Mouse (Mus musculus) liver, adult 2 months (tissue): ENCODE results near the gene Ube2c. TPM values are rescaled to one million over a fixed set of nuclear protein-coding genes. Genes with fewer than 3 reads are reported as not detected.

Experiments used
- DNase-seq: peaks from one replicate; pipeline ENCODE4 v3.0.0-alpha.2; 2011; ENCODE audit warnings: low read depth, low spot score; ENCODE audit errors: extremely low read depth
- H3K27ac ChIP-seq: fragments of 200-500 bp; replicated peaks from 2 replicates; pipeline ENCODE4 v1.5.1; 2012; ENCODE audit warnings: low read depth, mild to moderate bottlenecking, control low read depth, inconsistent platforms, low read length; ENCODE audit not compliant: insufficient read depth
- H3K27me3 ChIP-seq: fragments of 200-500 bp; 2 replicates; pipeline ENCODE4 v1.6.1; 2012; ENCODE audit warnings: mild to moderate bottlenecking, moderate library complexity, low read length, inconsistent platforms; ENCODE audit not compliant: control insufficient read depth, insufficient read depth
- H3K36me3 ChIP-seq: fragments of 200-500 bp; 2 replicates; pipeline ENCODE4 v1.6.1; 2012; ENCODE audit warnings: low read length, inconsistent platforms; ENCODE audit not compliant: control insufficient read depth, insufficient read depth
- H3K4me1 ChIP-seq: fragments of 200-500 bp; 2 replicates; pipeline ENCODE4 v1.6.1; 2011; ENCODE audit warnings: low read length; ENCODE audit not compliant: control insufficient read depth, insufficient read depth
- H3K4me3 ChIP-seq: fragments of 200-500 bp; 2 replicates; pipeline ENCODE4 v1.5.1; 2011; ENCODE audit warnings: low read depth, mild to moderate bottlenecking, control low read depth, low read length, moderate library complexity; ENCODE audit not compliant: insufficient read depth
- H3K79me2 ChIP-seq: fragments of 200-500 bp; 2 replicates; pipeline ENCODE4 v1.6.1; 2012; ENCODE audit warnings: inconsistent platforms, mild to moderate bottlenecking, low read length, moderate library complexity; ENCODE audit not compliant: control insufficient read depth, insufficient read depth
- H3K9ac ChIP-seq: fragments of 200-500 bp; 2 replicates; pipeline ENCODE4 v1.6.1; 2012; ENCODE audit warnings: low read depth, mild to moderate bottlenecking, control low read depth, inconsistent platforms, low read length
- CTCF ChIP-seq: fragments of 200-500 bp; IDR thresholded peaks from 2 replicates; pipeline ENCODE4 v1.5.1; 2011; ENCODE audit warnings: low read depth, low read length, control low read depth
- POLR2A ChIP-seq: fragments of 200-500 bp; IDR thresholded peaks from 2 replicates; pipeline ENCODE4 v1.6.1; 2011; ENCODE audit warnings: low read length, control low read depth; ENCODE audit not compliant: insufficient read depth; ENCODE audit errors: extremely low read depth
- WGBS: fragments of 180-500 bp; shearing (Covaris S2); methylation state at CpG from one replicate; pipeline ENCODE4 v1.1.7; 2018; 5-methylcytosine and 5-hydroxymethylcytosine counted together
- polyA plus RNA-seq: library from polyadenylated mRNA; depleted of rRNA; stranded (reverse); fragments of >200 nt; gene quantifications from 2 replicates; pipeline ENCODE4 v1.2.3, GENCODE M21; 2012
- total RNA-seq: library from RNA; depleted of rRNA; stranded (reverse); fragments of >200 nt; gene quantifications from 2 replicates; pipeline ENCODE4 v1.2.3, GENCODE M21; 2014

Gene Ube2c
- total and polyA plus RNA-seq, 2 experiments, result 0.18 to 1.2 TPM

GRCm38 (mm10) chr2:164787032-164787431 is 17.3 kb downstream of the Ube2c start:
- Histone ChIP-seq H3K79me2 (no peaks in the 10 kb centered on the region), H3K27me3 (no peaks in the 10 kb centered on the region), H3K4me3 (no peak overlapping the region), H3K36me3 (no peaks in the 10 kb centered on the region; the same call in 1 of the 2 replicates), H3K4me1 (peaks cover 19% of the 10 kb centered on the region), H3K9ac (no peak overlapping the region), H3K27ac (peak overlapping the region; percentile 7)
- WGBS, result 79% methylated on average over 3 of the region's 3 CpGs
- TF ChIP-seq CTCF, result no peak
- TF ChIP-seq POLR2A, result no peak
- DNase-seq, result no peak

- DNase-seq, result no peak
- Histone ChIP-seq H3K4me1 (peaks cover 19% of the 10 kb centered on the region), H3K79me2 (no peaks in the 10 kb centered on the region), H3K36me3 (peaks cover 2% of the 10 kb centered on the region), H3K9ac (no peak overlapping the region), H3K27me3 (no peaks in the 10 kb centered on the region), H3K4me3 (no peak overlapping the region), H3K27ac (no peak overlapping the region)
- 78% methylated on average over 10 of the region's 10 CpGs for WGBS
- no peak for TF ChIP-seq POLR2A
- TF ChIP-seq CTCF, result no peak
Measured at GRCm38 (mm10) chr2:164787779-164788178, 18.1 kb downstream of the Ube2c start.

- Histone ChIP-seq H3K27ac (no peak overlapping the region), H3K27me3 (no peaks in the 10 kb centered on the region), H3K36me3 (peaks cover 4% of the 10 kb centered on the region), H3K4me3 (no peak overlapping the region), H3K79me2 (no peaks in the 10 kb centered on the region), H3K4me1 (peaks cover 21% of the 10 kb centered on the region), H3K9ac (no peak overlapping the region)
- WGBS, result 79% methylated on average over 4 of the region's 4 CpGs
- TF ChIP-seq CTCF (no peak), POLR2A (no peak)
- no peak for DNase-seq
Measured at GRCm38 (mm10) chr2:164788411-164788810, 18.7 kb downstream of the Ube2c start.

- Histone ChIP-seq H3K27me3 (no peaks in the 10 kb centered on the region), H3K4me1 (peaks cover 21% of the 10 kb centered on the region), H3K79me2 (no peaks in the 10 kb centered on the region), H3K9ac (no peak overlapping the region), H3K4me3 (no peak overlapping the region), H3K36me3 (peaks cover 7% of the 10 kb centered on the region), H3K27ac (no peak overlapping the region)
- WGBS, result 18% methylated on average over 4 of the region's 4 CpGs
- TF ChIP-seq POLR2A, result no peak
- no peak for TF ChIP-seq CTCF
- DNase-seq, result peak; percentile 99
Measured at GRCm38 (mm10) chr2:164790451-164790850, 20.8 kb downstream of the Ube2c start.

- 75% methylated on average over 18 of the region's 18 CpGs for WGBS
- no peak overlapping the region for H3K4me3 ChIP-seq
- H3K4me1 ChIP-seq, result peaks cover 16% of the 10 kb centered on the region
- no peaks in the 10 kb centered on the region for H3K79me2 ChIP-seq
- no peak overlapping the region for H3K9ac ChIP-seq
- peaks cover 11% of the 10 kb centered on the region for H3K36me3 ChIP-seq
- TF ChIP-seq POLR2A (no peak), CTCF (no peak)
- no peak overlapping the region for H3K27ac ChIP-seq
- DNase-seq, result no peak
- no peaks in the 10 kb centered on the region for H3K27me3 ChIP-seq
Measured at GRCm38 (mm10) chr2:164791841-164792261, 22.2 kb downstream of the Ube2c start.

GRCm38 (mm10) chr2:164792400-164793190 is 22.9 kb downstream of the Ube2c start:
- 77% methylated on average over 12 of the region's 12 CpGs for WGBS
- H3K79me2 ChIP-seq, result no peaks in the 10 kb centered on the region
- H3K4me1 ChIP-seq, result peaks cover 13% of the 10 kb centered on the region
- H3K27me3 ChIP-seq, result no peaks in the 10 kb centered on the region
- no peak overlapping the region for H3K9ac ChIP-seq
- H3K36me3 ChIP-seq, result peaks cover 16% of the 10 kb centered on the region
- H3K27ac ChIP-seq, result no peak overlapping the region
- TF ChIP-seq CTCF (no peak), POLR2A (no peak)
- DNase-seq, result no peak
- no peak overlapping the region for H3K4me3 ChIP-seq
